Mouse (Mus musculus) ES-E14 (cell line): ENCODE results near the gene Polr2h. TPM values are rescaled to one million over a fixed set of nuclear protein-coding genes. Genes with fewer than 3 reads are reported as not detected.

Experiments
- DNase-seq: peaks from one replicate; pipeline ENCODE4 v3.0.0-alpha.2; 2013; ENCODE audit warnings: low read depth, low spot score
- H3K27ac ChIP-seq: 2 replicates; pipeline ENCODE4 v1.5.1; 2012; ENCODE audit warnings: low read depth, mild to moderate bottlenecking, low read length, moderate library complexity, mixed read lengths; ENCODE audit not compliant: poor library complexity, insufficient read depth, severe bottlenecking
- H3K36me3 ChIP-seq: 2 replicates; pipeline ENCODE4 v1.6.1; 2012; ENCODE audit warnings: mild to moderate bottlenecking, low read length, moderate library complexity, mixed read lengths; ENCODE audit not compliant: control insufficient read depth, poor library complexity, insufficient read depth, severe bottlenecking
- H3K4me1 ChIP-seq, 2 experiments: fragments of 150-350 bp in 1 of 2; sonication (generic) in 1 of 2; 2 replicates each; pipeline ENCODE4 v1.6.1; 2012; ENCODE audit warnings: low read length in 2 of 2, mild to moderate bottlenecking in 1 of 2, mixed read lengths in 1 of 2; ENCODE audit not compliant: control insufficient read depth in 2 of 2, insufficient read depth in 2 of 2, poor library complexity in 1 of 2
- H3K4me3 ChIP-seq, 2 experiments: fragments of 150-350 bp in 1 of 2; sonication (generic) in 1 of 2; 2 replicates each; pipeline ENCODE4 v1.5.1; 2012; ENCODE audit warnings: low read length in 2 of 2, low read depth in 1 of 2, mild to moderate bottlenecking in 1 of 2, mixed read lengths in 1 of 2; ENCODE audit not compliant: insufficient read depth in 1 of 2, poor library complexity in 1 of 2, severe bottlenecking in 1 of 2
- H3K9ac ChIP-seq: 2 replicates; pipeline ENCODE4 v1.6.1; 2012; ENCODE audit warnings: low read depth, mild to moderate bottlenecking, low read length, mixed read lengths; ENCODE audit not compliant: poor library complexity, insufficient read depth, severe bottlenecking
- H3K9me3 ChIP-seq: fragments of 150-350 bp; sonication (generic); 2 replicates; pipeline ENCODE4 v1.6.1; 2012; ENCODE audit warnings: low read depth, mild to moderate bottlenecking, low read length; ENCODE audit not compliant: control insufficient read depth, insufficient read depth
- CHD2 ChIP-seq: IDR thresholded peaks from 2 replicates; pipeline ENCODE4 v1.6.1; 2014; ENCODE audit warnings: mild to moderate bottlenecking, low read depth, low read length, inconsistent platforms
- HCFC1 ChIP-seq: IDR thresholded peaks from 2 replicates; pipeline ENCODE4 v1.6.1; 2012; ENCODE audit warnings: low read length, inconsistent platforms, borderline replicate concordance; ENCODE audit not compliant: insufficient read depth
- MAFK ChIP-seq: IDR thresholded peaks from 2 replicates; pipeline ENCODE4 v1.6.1; 2014; ENCODE audit warnings: mild to moderate bottlenecking, low read depth, low read length, inconsistent platforms; ENCODE audit not compliant: insufficient read depth
- ZC3H11A ChIP-seq: IDR thresholded peaks from 2 replicates; pipeline ENCODE4 v1.6.1; 2012; ENCODE audit warnings: low read depth, mild to moderate bottlenecking, inconsistent platforms, low read length, borderline replicate concordance
- ZNF384 ChIP-seq: IDR thresholded peaks from 2 replicates; pipeline ENCODE4 v1.6.1; 2012; ENCODE audit warnings: low read depth, low read length, inconsistent platforms
- in situ Hi-C, 2 experiments: fragments of 600-800 bp; cut with MboI; formaldehyde crosslinking; loops; one replicate each; pipeline ENCODE4 v1.15.1; 2025; ENCODE audit warnings: low sequenced_read_pairs in 2 of 2, inconsistent platforms in 1 of 2; ENCODE audit not compliant: unreplicated experiment in 2 of 2
- total RNA-seq: library from RNA; depleted of rRNA; stranded (reverse); fragments of 300-350 nt; gene quantifications from 2 replicates; pipeline ENCODE4 v1.2.3, GENCODE M21; 2012

Gene Polr2h
- total RNA-seq, 1 experiment, result 125 TPM

DNA sequence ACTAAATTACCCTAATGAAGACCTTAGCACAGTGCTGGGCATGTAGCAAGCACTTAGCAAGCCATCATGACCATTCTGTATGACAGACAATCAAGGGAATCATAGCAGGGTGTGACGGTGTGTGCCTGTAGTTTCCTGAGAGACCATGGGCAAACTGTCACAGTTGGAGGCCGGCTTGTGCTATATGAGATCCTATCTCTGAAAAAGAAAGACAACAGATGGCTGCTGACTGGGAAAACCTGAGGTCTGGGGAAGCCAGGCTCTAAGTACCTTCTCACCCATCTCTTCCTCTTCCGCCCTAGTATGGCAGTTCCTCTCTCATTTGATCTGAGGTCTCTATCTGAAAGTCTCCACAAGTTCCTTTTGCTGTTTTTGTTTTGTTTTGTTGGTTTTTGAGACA lies 11.7 kb upstream of the Polr2h start:
- TF ChIP-seq CHD2, result no peak
- Histone ChIP-seq H3K4me3 (no peak overlapping the region), H3K36me3 (peaks cover 45% of the 10 kb centered on the region), H3K9me3 (no peaks in the 10 kb centered on the region), H3K4me1 (peaks cover 8 to 30% of the 10 kb centered on the region in 2 experiments), H3K27ac (no peak overlapping the region), H3K9ac (no peak overlapping the region; the same call in 1 of the 2 replicates)
- DNase-seq, result no peak
- in situ Hi-C loops, result no loop called here

- in situ Hi-C loops, result no loop called here
- TF ChIP-seq MAFK, result no peak
- TF ChIP-seq CHD2, result no peak
- no peak for TF ChIP-seq ZC3H11A
- no peak for TF ChIP-seq ZNF384
- TF ChIP-seq HCFC1, result no peak
- H3K36me3 ChIP-seq, result peaks cover 49% of the 10 kb centered on the region
- no peaks in the 10 kb centered on the region for H3K9me3 ChIP-seq
- peaks cover 8 to 28% of the 10 kb centered on the region in 2 experiments for H3K4me1 ChIP-seq
- H3K9ac ChIP-seq, result no peak overlapping the region
- no peak overlapping the region for H3K4me3 ChIP-seq
- H3K27ac ChIP-seq, result no peak overlapping the region; the same call in 1 of the 2 replicates
- no peak for DNase-seq
Measured at GRCm38 (mm10) chr16:20706407-20707055, 10.9 kb upstream of the Polr2h start.

GRCm38 (mm10) chr16:20708220-20708938 lies 9.1 kb upstream of the Polr2h start:
- Histone ChIP-seq H3K9me3 (no peaks in the 10 kb centered on the region), H3K9ac (no peak overlapping the region), H3K4me3 (no peak overlapping the region), H3K27ac (no peak overlapping the region), H3K4me1 (peaks cover 5 to 23% of the 10 kb centered on the region in 2 experiments), H3K36me3 (peaks cover 63% of the 10 kb centered on the region)
- in situ Hi-C loops, result no loop called here
- TF ChIP-seq HCFC1 (no peak), MAFK (no peak), CHD2 (no peak), ZC3H11A (no peak)
- DNase-seq, result no peak

GRCm38 (mm10) chr16:20708939-20709734 lies 8.3 kb upstream of the Polr2h start:
- H3K9ac ChIP-seq, result no peak overlapping the region
- no peak overlapping the region for H3K27ac ChIP-seq
- in situ Hi-C loops, result no loop called here
- no peaks in the 10 kb centered on the region for H3K9me3 ChIP-seq
- peaks cover 65% of the 10 kb centered on the region for H3K36me3 ChIP-seq
- TF ChIP-seq CHD2 (no peak), ZNF384 (no peak), MAFK (no peak), ZC3H11A (peak; percentile 29; the same call in 1 of the 2 replicates)
- no peak for DNase-seq
- no peak overlapping the region for H3K4me3 ChIP-seq
- peaks cover 7 to 28% of the 10 kb centered on the region in 2 experiments for H3K4me1 ChIP-seq
